Mouse (Mus musculus): Measurements from ENCODE around the gene Zfp597. TPM values are rescaled to one million over a fixed set of nuclear protein-coding genes. Genes with fewer than 3 reads are reported as not detected.
"Not testable (repeated sequence)": the region's sequence is repeated elsewhere in the genome, so short reads cannot be mapped to it uniquely, and the experiment has no call there.

Gene Zfp597
- polyA plus RNA-seq, 1 experiment from 2014 or later = 6.8 TPM

DNA sequence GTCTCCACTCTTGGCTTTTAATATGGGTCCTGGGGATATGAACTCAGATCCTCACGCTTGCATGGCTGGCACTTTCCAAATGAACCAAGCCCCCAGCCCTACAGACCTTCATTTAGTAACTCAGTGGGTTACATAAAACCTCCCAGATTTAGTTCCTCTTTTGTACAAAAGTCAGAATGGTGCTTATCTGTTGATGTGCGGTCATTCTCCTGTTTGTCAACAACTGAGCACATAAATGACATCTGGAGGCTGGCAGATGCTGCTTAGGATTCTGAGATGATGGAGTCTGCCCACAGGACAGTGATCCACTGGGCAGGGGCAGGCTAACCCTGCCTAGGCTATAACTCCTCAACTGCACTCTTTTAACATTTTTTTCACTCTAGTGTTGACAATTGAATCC lies 54.6 kb downstream of the Zfp597 start:
- Histone ChIP-seq H3K36me3 (no peaks in the 10 kb centered on the region), H3K9ac (no peak overlapping the region), H3K27ac (no peak overlapping the region), H3K4me3 (no peak overlapping the region), H3K4me2 (no peak overlapping the region), H3K27me3 (no peaks in the 10 kb centered on the region), H3K9me3 (no peaks in the 10 kb centered on the region), H3K4me1 (no peaks in the 10 kb centered on the region)
- ATAC-seq (ENCODE audit: borderline replicate concordance, extremely low read depth, low FRiP score, low TSS enrichment) = no peak
- WGBS = 76% methylated on average over 2 of the region's 2 CpGs

DNA sequence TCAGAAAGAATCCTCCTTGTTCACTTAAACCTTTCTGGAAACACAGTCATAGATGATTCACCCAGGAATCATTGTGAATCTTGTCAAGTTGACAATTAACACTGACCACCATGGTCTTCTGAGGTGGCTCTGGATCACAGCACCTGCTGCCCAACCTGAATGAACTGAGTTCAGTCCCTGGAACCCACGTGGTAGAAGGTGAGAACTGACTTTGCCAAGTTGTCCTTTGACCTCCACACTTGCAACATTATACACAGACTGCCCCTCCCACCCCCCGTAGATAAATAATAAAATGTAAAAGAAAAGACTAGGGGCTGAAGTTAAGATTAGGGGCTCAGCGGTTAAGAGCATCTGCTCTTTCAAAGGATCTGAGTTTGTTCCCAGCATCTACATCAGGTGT lies 56.3 kb downstream of the Zfp597 start:
- no peak overlapping the region for H3K4me3 ChIP-seq

DNA sequence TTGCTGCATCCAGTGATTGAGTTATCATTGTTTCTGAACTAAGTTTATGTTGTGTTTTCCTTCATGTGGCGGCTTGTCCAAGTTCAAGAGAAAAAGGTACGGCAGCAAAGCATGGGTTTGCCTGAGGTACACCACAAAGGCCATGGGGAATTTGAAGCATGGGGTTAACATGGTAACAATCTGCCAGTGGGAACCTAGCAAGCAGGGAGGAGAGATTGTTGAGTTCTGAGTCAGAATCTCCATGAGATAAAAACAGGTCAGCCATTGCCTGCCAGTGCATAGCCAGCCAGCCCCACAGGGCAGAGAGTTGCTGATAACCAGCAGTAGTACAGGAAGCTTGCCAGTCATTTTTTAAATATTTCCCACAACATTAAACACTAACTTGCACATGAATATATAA lies 64.2 kb downstream of the Zfp597 start:
- Histone ChIP-seq H3K9ac (no peak overlapping the region), H3K27ac (no peak overlapping the region), H3K9me3 (no peaks in the 10 kb centered on the region), H3K4me3 (no peak overlapping the region), H3K36me3 (no peaks in the 10 kb centered on the region), H3K4me2 (no peak overlapping the region), H3K27me3 (no peaks in the 10 kb centered on the region), H3K4me1 (no peaks in the 10 kb centered on the region)
- WGBS = 88% methylated on average over 2 of the region's 2 CpGs
- no peak for ATAC-seq (ENCODE audit: borderline replicate concordance, extremely low read depth, low FRiP score, low TSS enrichment)

More for the DNA sequence above, 56.3 kb downstream of the Zfp597 start:
- Histone ChIP-seq H3K9ac (no peak overlapping the region), H3K9me3 (no peaks in the 10 kb centered on the region), H3K4me2 (no peak overlapping the region), H3K27me3 (no peaks in the 10 kb centered on the region), H3K4me1 (no peaks in the 10 kb centered on the region), H3K36me3 (no peaks in the 10 kb centered on the region), H3K27ac (no peak overlapping the region)
- 53% methylated on average over 3 of the region's 3 CpGs for WGBS
- no peak for ATAC-seq (ENCODE audit: borderline replicate concordance, extremely low read depth, low FRiP score, low TSS enrichment)

DNA sequence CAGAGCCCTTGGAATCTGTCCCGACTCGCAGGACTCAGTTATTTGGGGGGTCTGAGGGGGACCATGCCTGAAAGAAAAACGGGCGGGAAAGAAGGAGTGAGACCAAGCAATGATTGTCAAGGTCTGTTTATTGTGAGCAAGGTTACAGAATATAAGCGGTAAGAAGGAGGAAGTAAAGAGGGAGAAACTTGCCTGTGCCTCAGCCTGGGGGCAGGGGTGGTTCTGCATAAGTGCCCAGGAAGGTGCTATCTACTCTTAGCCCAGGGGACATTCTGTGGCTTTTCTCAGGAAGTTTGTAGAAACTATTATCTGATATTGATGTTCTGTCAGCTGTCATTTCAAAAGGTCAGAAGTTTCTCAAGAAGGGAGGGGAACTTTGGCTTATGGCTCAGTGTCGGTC lies 69.7 kb downstream of the Zfp597 start:
- ATAC-seq (ENCODE audit: borderline replicate concordance, extremely low read depth, low FRiP score, low TSS enrichment); H3K27me3 ChIP-seq; H3K4me1 ChIP-seq; H3K4me2 ChIP-seq; H3K9ac ChIP-seq; H3K9me3 ChIP-seq; H3K27ac ChIP-seq; H3K36me3 ChIP-seq; H3K4me3 ChIP-seq: not testable (repeated sequence)
- 80% methylated on average over 6 of the region's 6 CpGs for WGBS

Small RNAs within 50 kb of the gene (microRNA-seq; reads per million reads assigned to microRNA genes)
- not detected for gene Gm23493

Other genes starting within 250 kb of the Zfp597 start
- 0.15 TPM in 1 of 2 replicates, not detected in the other for gene Mefv, start 166.5 kb downstream of the Zfp597 start, polyA plus RNA-seq (2015; fragmentation: Nextera tagmentation; extraction: Ambion mirVana)
- gene Zfp263, start 140.5 kb downstream of the Zfp597 start, polyA plus RNA-seq (2015; fragmentation: Nextera tagmentation; extraction: Ambion mirVana) = 41.6 and 48.8 TPM in 2 replicates
- not detected in 2 replicates for gene Olfr15, start 53.7 kb downstream of the Zfp597 start, polyA plus RNA-seq (2015; fragmentation: Nextera tagmentation; extraction: Ambion mirVana)
- gene Zfp174, start 37.3 kb downstream of the Zfp597 start, polyA plus RNA-seq (2015; fragmentation: Nextera tagmentation; extraction: Ambion mirVana) = 1.1 and 1.3 TPM in 2 replicates
- gene Naa60, start 12.2 kb downstream of the Zfp597 start, polyA plus RNA-seq (2015; fragmentation: Nextera tagmentation; extraction: Ambion mirVana) = 46.6 and 49.7 TPM in 2 replicates
- gene Gm20695, start 87 bp upstream of the Zfp597 start, polyA plus RNA-seq (2015; fragmentation: Nextera tagmentation; extraction: Ambion mirVana) = 1.1 and 1.4 TPM in 2 replicates
- gene 1700037C18Rik, start 24.1 kb upstream of the Zfp597 start, polyA plus RNA-seq (2015; fragmentation: Nextera tagmentation; extraction: Ambion mirVana) = 8.7 and 8.9 TPM in 2 replicates
- 21.7 and 25.6 TPM in 2 replicates for gene Cluap1, start 24.2 kb upstream of the Zfp597 start, polyA plus RNA-seq (2015; fragmentation: Nextera tagmentation; extraction: Ambion mirVana)
- 1.9 and 2.0 TPM in 2 replicates for gene Nlrc3, start 92.1 kb upstream of the Zfp597 start, polyA plus RNA-seq (2015; fragmentation: Nextera tagmentation; extraction: Ambion mirVana)
- 17.1 and 18.1 TPM in 2 replicates for gene Slx4, start 119.2 kb upstream of the Zfp597 start, polyA plus RNA-seq (2015; fragmentation: Nextera tagmentation; extraction: Ambion mirVana)
- 3.1 and 3.4 TPM in 2 replicates for gene Dnase1, start 152.4 kb upstream of the Zfp597 start, polyA plus RNA-seq (2015; fragmentation: Nextera tagmentation; extraction: Ambion mirVana)
- gene Trap1, start 193.3 kb upstream of the Zfp597 start, polyA plus RNA-seq (2015; fragmentation: Nextera tagmentation; extraction: Ambion mirVana) = 86.6 and 87.1 TPM in 2 replicates

Measured in lung, embryonic 15.5 days (tissue).